Mouse (Mus musculus) gastrocnemius, adult 18-20 months (tissue): ENCODE data around the gene Olfr1062. TPM values are rescaled to one million over a fixed set of nuclear protein-coding genes. Genes with fewer than 3 reads are reported as not detected.
"Not testable (repeated sequence)": the region's sequence is repeated elsewhere in the genome, so short reads cannot be mapped to it uniquely, and the experiment has no call there.

ENCODE experiments used
- DNase-seq: peaks from one replicate; pipeline ENCODE4 v3.0.0; 2021; ENCODE audit warnings: low spot score
- long read RNA-seq, 2 experiments: library from polyadenylated mRNA; stranded (forward); transcript quantifications; one replicate each; pipeline ENCODE4 v2.0.0; 2021
- total RNA-seq, 2 experiments: library from RNA; stranded (reverse); gene quantifications; 2 replicates each; pipeline ENCODE4 v1.2.3; 2021

Olfr1062 gene
- total RNA-seq: not detected
- long read RNA-seq, experiment 1: 0 reads
- long read RNA-seq, experiment 2: 0 reads

DNA sequence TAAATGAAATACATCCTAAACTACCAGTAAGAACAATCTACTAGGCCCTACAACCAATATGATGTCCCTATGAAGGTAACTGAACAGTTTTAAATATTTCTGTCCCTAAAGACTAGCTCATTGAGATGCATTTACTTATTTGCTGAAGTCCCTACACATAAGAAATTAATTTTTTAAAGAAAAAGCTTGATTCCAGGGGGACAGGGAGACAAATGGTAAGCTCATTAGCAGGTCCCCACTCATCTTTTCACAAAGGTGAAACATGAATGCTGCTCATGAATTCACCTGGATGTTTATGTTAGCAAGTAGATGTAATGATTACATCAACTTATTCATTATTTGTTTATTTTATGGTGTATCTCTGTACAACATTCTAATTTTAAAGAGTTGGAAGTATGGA, at the start of gene Olfr1062:
Gene Olfr1062 (minus strand): TSS at position 101 of the 400 bp plus-strand sequence.
- not testable (repeated sequence) for DNase-seq

DNA sequence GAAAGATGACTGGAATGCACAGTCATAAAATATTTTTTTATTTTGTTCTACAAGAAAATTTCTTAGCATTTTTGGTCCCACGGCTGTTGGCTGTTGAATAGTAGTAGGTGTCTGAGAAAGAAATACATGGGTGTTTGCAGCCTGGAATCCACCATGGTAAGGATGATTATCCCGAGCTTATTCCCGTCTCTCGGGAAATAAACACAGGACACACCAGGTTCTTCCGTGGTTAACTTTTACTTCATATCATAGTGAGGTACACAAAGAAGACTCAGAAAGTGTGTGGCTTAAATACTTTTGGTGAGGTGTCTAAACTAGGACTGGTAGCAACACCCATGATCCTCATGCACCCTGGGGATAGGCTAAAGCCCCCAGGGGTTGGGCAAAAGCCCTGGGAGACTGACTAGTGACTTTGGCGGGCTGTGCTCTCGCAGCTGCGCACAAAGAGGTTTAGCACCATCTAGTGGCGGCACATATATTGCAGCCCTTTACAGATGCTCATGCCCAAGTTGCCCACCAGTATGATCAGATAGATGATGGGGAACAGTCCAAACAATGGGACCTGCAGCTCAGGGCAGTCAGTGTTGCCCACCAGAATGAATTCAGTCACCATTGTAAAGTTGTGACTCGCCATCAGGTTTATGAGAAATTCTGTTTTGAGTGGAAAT, 38.0 kb upstream of the Olfr1062 start:
- no peak for DNase-seq

DNA sequence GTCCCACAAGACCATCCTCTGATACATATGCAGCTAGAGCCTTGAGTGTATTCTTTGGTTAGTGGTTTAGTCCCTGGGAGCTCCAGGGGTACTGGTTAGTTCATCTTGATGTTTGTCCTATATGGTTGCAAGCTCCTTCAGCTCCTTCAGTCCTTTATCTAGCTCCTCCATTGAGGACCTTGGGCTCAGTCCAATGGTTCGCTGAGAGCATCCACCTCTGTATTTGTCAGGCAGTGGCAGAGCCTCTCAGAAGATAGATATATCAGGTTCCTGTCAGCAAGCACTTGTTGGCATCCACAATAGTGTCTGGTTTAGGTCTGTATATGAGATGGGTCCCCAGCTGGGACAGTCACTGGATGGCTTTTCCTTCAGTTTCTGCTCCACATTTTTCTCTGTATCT, 33.9 kb upstream of the Olfr1062 start:
- no peak for DNase-seq

DNA sequence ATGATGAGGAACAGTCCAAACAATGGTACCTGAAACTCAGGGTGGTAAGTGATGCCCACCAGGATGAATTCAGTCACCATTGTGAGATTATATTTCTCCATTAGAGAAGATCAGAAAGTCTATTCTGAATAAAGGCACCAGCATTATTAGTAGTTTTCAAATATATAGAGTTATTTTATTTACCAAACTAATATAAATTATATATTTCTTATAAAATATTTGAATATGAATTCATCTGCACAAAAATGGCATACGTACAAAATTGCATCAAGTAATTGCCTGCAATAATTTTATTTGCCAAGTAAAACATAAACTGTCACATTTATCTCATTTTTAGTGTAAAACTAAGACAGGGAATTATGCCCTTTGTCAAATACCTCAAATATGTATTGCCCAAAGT, 29.6 kb upstream of the Olfr1062 start, which contains the start of gene Olfr1066:
Gene Olfr1066 (minus strand): TSS at position 101 of the 400 bp plus-strand sequence.
- DNase-seq: no peak

DNA sequence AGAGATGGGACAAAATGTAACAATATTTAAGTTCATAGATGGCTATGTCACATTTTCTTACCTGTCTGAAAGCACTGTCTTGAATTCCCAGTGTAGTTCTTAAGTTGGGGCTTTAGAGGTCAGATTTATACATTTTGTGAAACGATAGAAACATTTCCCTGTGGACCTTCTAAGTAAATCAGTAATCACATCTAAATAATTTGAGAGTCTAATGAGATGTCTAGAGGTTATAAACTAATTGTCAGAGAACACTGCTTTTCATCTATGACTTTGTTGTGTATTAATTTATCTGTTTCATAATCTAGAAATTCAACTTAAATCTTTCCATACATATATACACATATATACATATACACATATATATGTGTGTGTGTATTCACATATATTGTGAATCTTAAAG, 23.9 kb upstream of the Olfr1062 start, which contains the start of gene Olfr1065:
Gene Olfr1065 (minus strand): TSS at position 101 of the 400 bp plus-strand sequence.
- DNase-seq: not testable (repeated sequence)

DNA sequence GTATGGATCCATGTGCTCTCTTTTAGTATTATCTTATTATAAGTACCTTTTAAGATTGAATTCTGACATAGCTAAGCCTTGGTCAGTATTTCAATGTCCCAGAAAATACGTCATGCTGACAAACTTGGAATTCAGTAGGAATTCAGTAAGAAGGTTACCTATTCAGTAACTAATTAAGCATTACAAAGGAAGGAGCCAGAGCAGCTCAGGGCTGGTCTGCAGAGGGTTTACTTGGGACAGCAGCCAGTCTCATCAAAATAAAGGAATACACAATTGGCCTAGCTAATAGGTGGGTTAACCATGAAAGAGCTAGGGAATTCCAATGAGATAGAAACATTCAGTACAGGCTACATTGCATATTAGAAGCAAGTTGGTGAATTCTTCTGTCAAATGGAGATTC, 15.6 kb upstream of the Olfr1062 start:
- not testable (repeated sequence) for DNase-seq

DNA sequence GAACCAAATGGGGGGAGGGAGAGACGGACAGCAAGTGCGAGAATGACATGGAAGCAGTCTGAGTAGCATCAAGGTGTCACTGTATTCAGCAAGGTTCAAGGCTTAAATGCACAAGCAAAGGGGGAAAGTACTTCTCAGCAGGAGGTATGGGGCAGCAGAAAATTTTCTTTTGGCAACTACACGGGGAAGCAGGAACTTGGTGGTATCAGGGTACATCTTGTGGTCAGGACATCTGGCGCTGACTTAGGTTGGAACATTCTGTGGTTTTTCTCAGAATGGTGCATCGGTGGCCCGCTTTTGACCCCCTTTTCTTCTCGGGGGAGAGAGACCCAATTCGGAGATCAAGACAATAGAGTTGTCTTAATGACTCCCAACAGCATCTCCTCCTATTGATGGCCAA, 2.0 kb upstream of the Olfr1062 start:
- not testable (repeated sequence) for DNase-seq

DNA sequence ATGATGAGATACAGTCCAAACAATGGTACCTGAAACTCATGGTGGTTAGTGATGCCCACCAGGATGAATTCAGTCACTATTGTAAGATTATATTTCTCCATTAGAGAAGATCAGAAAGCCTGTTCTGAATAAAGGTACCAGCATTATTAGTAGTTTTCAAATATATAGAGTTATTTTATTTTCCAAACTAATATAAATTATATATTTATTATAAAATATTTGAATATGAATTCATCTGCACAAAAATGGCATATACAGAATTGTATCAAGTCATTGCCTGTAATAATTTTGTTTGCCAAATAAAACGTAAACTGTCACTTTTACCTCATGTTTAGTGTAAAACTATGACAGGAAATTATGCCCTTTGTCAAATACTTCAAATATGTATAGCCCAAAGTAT, 12.6 kb downstream of the Olfr1062 start, which contains the start of gene Olfr1061:
Gene Olfr1061 (minus strand): TSS at position 101 of the 400 bp plus-strand sequence.
- DNase-seq: no peak

DNA sequence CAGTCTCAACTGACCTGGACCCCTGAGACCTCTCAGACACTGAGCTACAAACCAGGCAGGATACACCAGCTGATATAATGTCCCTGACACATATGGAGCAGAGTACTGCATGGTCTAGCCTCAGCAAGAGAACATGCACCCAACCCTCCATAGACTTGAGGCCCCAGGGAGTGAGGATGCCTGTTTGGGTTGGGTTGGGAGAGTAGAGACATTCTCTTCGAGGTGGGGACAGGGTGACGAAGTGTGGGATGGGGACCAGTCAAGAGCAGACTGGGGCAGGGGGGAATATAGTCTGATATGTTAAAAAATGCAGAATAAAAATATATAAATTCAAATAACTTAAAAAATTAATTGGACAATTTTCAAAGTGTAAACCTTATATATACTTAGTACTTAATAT, 31.4 kb downstream of the Olfr1062 start:
- no peak for DNase-seq

DNA sequence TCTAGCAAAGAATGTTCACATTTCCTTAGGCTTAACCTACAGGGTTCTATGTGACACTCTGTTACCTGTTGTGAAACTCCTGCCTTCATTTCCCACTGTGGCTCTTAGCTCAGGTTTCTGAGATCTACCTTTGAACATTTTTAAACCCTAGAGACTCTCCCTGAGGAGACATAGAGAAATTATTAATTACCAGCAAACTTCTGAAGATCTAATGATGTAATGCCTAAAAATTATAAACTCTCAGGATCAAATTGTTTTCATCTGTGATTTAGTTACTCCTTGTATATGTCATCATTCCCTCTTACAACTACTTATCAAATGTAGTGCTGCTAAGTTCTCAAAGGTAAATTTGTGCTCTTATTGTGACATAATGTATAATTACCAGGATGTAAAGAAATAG, 38.1 kb downstream of the Olfr1062 start, which contains the start of gene Olfr1058:
Gene Olfr1058 (minus strand): TSS at position 101 of the 400 bp plus-strand sequence.
- DNase-seq: not testable (repeated sequence)

DNA sequence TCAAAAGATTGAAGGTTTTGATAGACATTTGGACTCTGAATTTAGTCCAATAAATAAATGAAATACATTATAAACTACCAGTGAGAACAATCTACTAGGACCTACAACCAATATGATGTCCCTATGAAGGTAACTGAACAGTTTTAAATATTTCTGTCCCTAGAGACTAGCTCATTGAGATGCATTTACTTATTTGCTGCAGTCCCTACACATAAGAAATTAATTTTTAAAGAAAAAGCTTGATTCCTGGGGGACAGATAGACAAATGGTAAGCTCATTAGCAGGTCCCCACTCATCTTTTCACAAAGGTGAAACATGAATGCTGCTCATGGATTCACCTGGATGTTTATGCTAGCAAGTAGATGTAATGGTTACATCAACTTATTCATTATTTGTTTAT, 48.3 kb downstream of the Olfr1062 start, which contains the start of gene Olfr1057:
Gene Olfr1057 (minus strand): TSS at position 101 of the 400 bp plus-strand sequence.
- no peak for DNase-seq

Other genes starting within 250 kb of the Olfr1062 start
- gene Olfr1044, start 248.9 kb downstream of the Olfr1062 start, total RNA-seq: not detected
- gene Olfr52, start 241.1 kb downstream of the Olfr1062 start, total RNA-seq: not detected
- not detected for gene Olfr1045, start 223.7 kb downstream of the Olfr1062 start, total RNA-seq
- not detected for gene Olfr1046, start 207.4 kb downstream of the Olfr1062 start, total RNA-seq
- not detected for gene Olfr1047, start 195.3 kb downstream of the Olfr1062 start, total RNA-seq
- gene Olfr1048, start 186.5 kb downstream of the Olfr1062 start, total RNA-seq: not detected
- not detected for gene Olfr1049, start 168.4 kb downstream of the Olfr1062 start, total RNA-seq
- not detected for gene Olfr1051, start 147.7 kb downstream of the Olfr1062 start, total RNA-seq
- gene Olfr1052, start 134.3 kb downstream of the Olfr1062 start, total RNA-seq: not detected
- not detected for gene Olfr1053, start 111.5 kb downstream of the Olfr1062 start, total RNA-seq
- gene Olfr1054, start 91.3 kb downstream of the Olfr1062 start, total RNA-seq: not detected
- gene Olfr1055, start 76.5 kb downstream of the Olfr1062 start, total RNA-seq: not detected
- not detected for gene Olfr1056, start 64.3 kb downstream of the Olfr1062 start, total RNA-seq
- gene Olfr1057, start 48.4 kb downstream of the Olfr1062 start, total RNA-seq: not detected
- not detected for gene Olfr1058, start 38.2 kb downstream of the Olfr1062 start, total RNA-seq
- not detected for gene Olfr1061, start 12.7 kb downstream of the Olfr1062 start, total RNA-seq
- not detected for gene Olfr1065, start 23.8 kb upstream of the Olfr1062 start, total RNA-seq
- not detected for gene Olfr1066, start 29.5 kb upstream of the Olfr1062 start, total RNA-seq
- not detected for gene Olfr228, start 60.6 kb upstream of the Olfr1062 start, total RNA-seq
- not detected for gene Olfr1076, start 81.7 kb upstream of the Olfr1062 start, total RNA-seq
- gene Olfr1079, start 115.7 kb upstream of the Olfr1062 start, total RNA-seq: not detected
- gene Olfr1080, start 131.5 kb upstream of the Olfr1062 start, total RNA-seq: not detected
- not detected for gene Olfr1082, start 172.2 kb upstream of the Olfr1062 start, total RNA-seq
- gene Olfr1084, start 213.0 kb upstream of the Olfr1062 start, total RNA-seq: not detected
- not detected for gene Olfr1085, start 235.3 kb upstream of the Olfr1062 start, total RNA-seq